Mouse (Mus musculus) kidney, adult 10 weeks (tissue): ENCODE data around the gene Sqstm1. TPM values are rescaled to one million over a fixed set of nuclear protein-coding genes. Genes with fewer than 3 reads are reported as not detected.

ENCODE experiments used
- polyA plus RNA-seq: library from polyadenylated mRNA; stranded (reverse); fragments of 350-450 nt; fragmentation: Illumina TruSeq; extraction: RNeasy Lipid Tissue Mini Kit (QIAGEN cat#74804); gene quantifications from one replicate; pipeline ENCODE4 v1.2.3, GENCODE M21; 2014; ENCODE audit warnings: low read depth, low replicate concordance

The Sqstm1 gene
- 323 TPM for polyA plus RNA-seq

DNA sequence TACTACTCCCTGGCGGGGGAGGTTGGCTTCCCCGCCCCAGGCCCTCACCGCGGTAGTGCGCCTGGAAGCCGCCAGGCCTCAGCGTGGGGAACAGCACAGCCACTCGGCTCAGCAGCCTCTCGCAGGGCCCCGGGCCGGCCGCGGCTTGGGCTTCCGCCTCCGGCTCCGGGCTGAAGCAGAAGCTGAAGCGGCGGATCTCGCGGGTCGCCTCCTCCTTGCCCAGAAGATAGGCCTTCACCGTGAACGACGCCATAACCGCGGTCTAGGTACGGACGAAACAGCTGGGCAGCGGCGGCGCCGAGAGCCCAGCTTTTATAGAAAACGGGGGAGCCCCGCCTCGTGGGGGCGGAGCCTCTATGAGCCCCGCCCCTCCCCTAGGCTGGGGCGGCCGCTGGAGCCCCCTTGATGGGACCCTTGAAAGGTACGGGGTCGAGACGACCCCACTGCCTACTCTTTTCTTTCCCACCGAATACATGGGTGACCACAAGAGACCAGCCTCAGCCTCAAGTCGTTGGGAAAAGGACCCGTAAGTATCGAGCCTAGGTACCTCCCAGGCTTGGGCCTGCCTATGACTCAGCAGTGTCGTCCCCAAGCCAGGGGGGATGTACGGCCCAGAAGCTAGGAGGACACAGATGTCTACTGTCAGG is at the start of gene Sqstm1, which contains the start of gene Mgat4b:
Sqstm1 (minus strand) TSS at position 323 of the 647 bp plus-strand sequence.
Mgat4b (plus strand) TSS at position 386 of the 647 bp plus-strand sequence.

DNA sequence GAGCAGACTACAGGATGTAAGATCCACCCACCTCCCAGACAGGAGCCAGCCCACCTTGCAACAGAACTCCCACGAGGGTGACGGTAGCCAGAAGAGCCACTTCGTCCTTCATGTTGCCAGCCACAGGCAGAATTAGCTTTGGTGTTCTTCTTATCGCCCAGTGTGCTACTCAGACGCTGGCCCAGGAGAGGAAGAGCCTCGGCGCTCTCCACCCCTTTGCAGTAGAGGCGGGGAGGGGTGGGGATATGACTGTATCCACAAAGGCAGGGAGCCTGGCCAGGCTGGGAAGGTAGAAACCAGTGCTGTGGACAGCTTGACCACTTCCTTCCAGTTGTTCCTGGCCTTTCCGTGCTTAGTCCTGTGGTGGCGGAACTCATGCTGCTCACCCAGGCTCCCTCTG is 27.7 kb upstream of the Sqstm1 start, which contains the start of gene Ltc4s:
Ltc4s (minus strand) TSS at position 293 of the 400 bp plus-strand sequence.

DNA sequence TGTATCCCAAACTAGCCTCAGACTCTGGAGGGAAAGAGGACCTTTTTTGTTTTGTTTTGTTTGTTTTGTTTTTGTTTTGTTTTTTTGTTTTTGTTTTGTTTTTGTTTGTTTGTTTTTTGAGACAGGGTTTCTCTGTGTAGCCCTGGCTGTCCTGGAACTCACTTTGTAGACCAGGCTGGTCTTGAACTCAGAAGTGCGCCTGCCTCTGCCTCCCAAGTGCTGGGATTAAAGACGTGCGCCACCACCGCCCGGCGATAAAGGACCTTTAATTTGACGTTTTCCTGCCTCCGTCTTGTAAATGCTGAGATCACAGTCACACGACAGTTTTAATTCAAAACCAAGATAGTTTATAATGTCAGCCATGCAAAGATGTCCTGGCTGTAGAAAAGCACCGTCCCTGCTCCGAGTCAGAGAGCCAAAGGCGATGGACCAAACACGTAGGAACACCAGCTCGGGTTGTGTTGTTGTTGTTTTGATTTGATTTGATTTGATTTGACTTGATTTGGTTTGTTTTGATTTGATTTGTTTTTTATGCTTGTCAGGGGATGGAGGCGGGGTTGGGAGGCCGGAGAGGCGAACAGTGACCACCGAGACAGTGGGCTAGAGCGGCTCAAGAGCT is 36.4 kb downstream of the Sqstm1 start, which contains the start of gene Mrnip:
Mrnip (plus strand) TSS at position 334 of the 619 bp plus-strand sequence.

Other genes with a start within 250 kb of the Sqstm1 start
- 207 TPM for gene Rnf130, start 185.5 kb downstream of the Sqstm1 start, polyA plus RNA-seq
- 5.8 TPM for gene Tbc1d9b, start 79.4 kb downstream of the Sqstm1 start, polyA plus RNA-seq
- 0.49 TPM for gene Mrnip, start 36.4 kb downstream of the Sqstm1 start, polyA plus RNA-seq
- gene Mgat4b, start 63 bp upstream of the Sqstm1 start, polyA plus RNA-seq = 3.7 TPM
- not detected for gene Ltc4s, start 27.8 kb upstream of the Sqstm1 start, polyA plus RNA-seq
- 5.7 TPM for gene Maml1, start 81.5 kb upstream of the Sqstm1 start, polyA plus RNA-seq
- gene Canx, start 114.8 kb upstream of the Sqstm1 start, polyA plus RNA-seq = 736 TPM
- gene Cby3, start 143.6 kb upstream of the Sqstm1 start, polyA plus RNA-seq = not detected
- 464 TPM for gene Hnrnph1, start 166.2 kb upstream of the Sqstm1 start, polyA plus RNA-seq
- 59.8 TPM for gene Rufy1, start 220.3 kb upstream of the Sqstm1 start, polyA plus RNA-seq